In genomic region chr5:75718511-75719225, GRCm38 (mm10) we compare ENCODE assay signal across 15 mouse cellular contexts.
A peak's percentile ranks its signal among the peaks of the same experiment; 100 is the strongest.
DNase-seq lines count a peak whose midpoint lies in the region; ATAC-seq and TF ChIP-seq lines count a peak whose summit lies in the region.
"Had no signal": no experiment of that assay in that cellular context is flagged by ENCODE, and none has a peak within 500 bp of the region (broad histone marks: within the 10 kb centered on the region; RNA-seq: fewer than 3 reads in every experiment).

No protein-coding gene starts in this region.

- TF ChIP-seq CTCF in kidney, adult 2 months (conservative IDR thresholded peaks at IDR 0.05; ENCODE audit: insufficient read depth, insufficient read length, low read depth, low read length), result no peak

- peaks cover 23% of the 10 kb centered on the region for H3K4me1 ChIP-seq in forebrain, embryonic 14.5 days (ENCODE audit: control insufficient read depth, insufficient read depth, low read length)
- no peaks in the 10 kb centered on the region for H3K4me1 ChIP-seq in forebrain, embryonic 11.5 days (replicated peaks; ENCODE audit: control insufficient read depth, insufficient read depth, low read length)
- H3K4me1 ChIP-seq in kidney, embryonic 15.5 days, result peaks cover 14% of the 10 kb centered on the region
- H3K4me1 ChIP-seq in kidney, adult 2 months (ENCODE audit: control insufficient read depth, insufficient read depth, low read length), result no peaks in the 10 kb centered on the region
- H3K4me1 ChIP-seq in midbrain, embryonic 15.5 days, result no peaks in the 10 kb centered on the region; the same call in 1 of the 2 replicates
- peaks cover 3% of the 10 kb centered on the region; the same call in 1 of the 2 replicates for H3K4me1 ChIP-seq in midbrain, embryonic 10.5 days
- no peaks in the 10 kb centered on the region for H3K4me1 ChIP-seq in intestine, embryonic 16.5 days (ENCODE audit: control insufficient read depth, insufficient read depth, low read length)

- 57% methylated on average over 12 of the region's 12 CpGs for WGBS in forebrain, embryonic 14.5 days
- 89% methylated on average over 12 of the region's 12 CpGs for WGBS in forebrain, embryonic 11.5 days
- 25% methylated on average over 12 of the region's 12 CpGs for WGBS in kidney, embryonic 15.5 days
- WGBS in kidney, adult 2 months, result 31% methylated on average over 12 of the region's 12 CpGs
- WGBS in midbrain, embryonic 15.5 days, result 74% methylated on average over 12 of the region's 12 CpGs
- WGBS in midbrain, embryonic 10.5 days, result 88% methylated on average over 12 of the region's 12 CpGs
- whole genome bisulfite sequencing in intestine, embryonic 16.5 days, result 43% methylated on average over 12 of the region's 12 CpGs

- no peaks in the 10 kb centered on the region for H3K9me3 ChIP-seq in forebrain, embryonic 14.5 days (replicated peaks; ENCODE audit: control insufficient read depth, low read length)
- H3K9me3 ChIP-seq in forebrain, embryonic 11.5 days (ENCODE audit: control insufficient read depth, low read length), result no peaks in the 10 kb centered on the region
- H3K9me3 ChIP-seq in kidney, embryonic 15.5 days (replicated peaks), result no peaks in the 10 kb centered on the region
- no peaks in the 10 kb centered on the region for H3K9me3 ChIP-seq in midbrain, embryonic 15.5 days
- no peaks in the 10 kb centered on the region for H3K9me3 ChIP-seq in midbrain, embryonic 10.5 days (replicated peaks)
- no peaks in the 10 kb centered on the region for H3K9me3 ChIP-seq in intestine, embryonic 16.5 days (ENCODE audit: control insufficient read depth, low read length)
- H3K9me3 ChIP-seq: G1E; heart, embryonic 12.5 days; limb, embryonic 13.5 days had no signal

- TF ChIP-seq POLR2A in kidney, adult 2 months (IDR thresholded peaks at IDR 0.05; ENCODE audit: low read depth, low read length), result no peak

- H3K36me3 ChIP-seq in forebrain, embryonic 14.5 days (ENCODE audit: control insufficient read depth, insufficient read depth, low read length), result no peaks in the 10 kb centered on the region
- H3K36me3 ChIP-seq in forebrain, embryonic 11.5 days (ENCODE audit: control insufficient read depth, insufficient read depth, low read length), result no peaks in the 10 kb centered on the region
- no peaks in the 10 kb centered on the region for H3K36me3 ChIP-seq in kidney, embryonic 15.5 days
- no peaks in the 10 kb centered on the region for H3K36me3 ChIP-seq in kidney, adult 2 months (ENCODE audit: control insufficient read depth, insufficient read depth, low read length)
- no peaks in the 10 kb centered on the region for H3K36me3 ChIP-seq in midbrain, embryonic 15.5 days (replicated peaks)
- H3K36me3 ChIP-seq in midbrain, embryonic 10.5 days, result no peaks in the 10 kb centered on the region
- no peaks in the 10 kb centered on the region for H3K36me3 ChIP-seq in intestine, embryonic 16.5 days (ENCODE audit: control insufficient read depth, insufficient read depth, low read length)
- H3K36me3 ChIP-seq: G1E; heart, embryonic 12.5 days; limb, embryonic 13.5 days had no signal

- no peak overlapping the region for H3K4me3 ChIP-seq in forebrain, embryonic 14.5 days (ENCODE audit: low read depth, low read length)
- no peak overlapping the region for H3K4me3 ChIP-seq in forebrain, embryonic 11.5 days (ENCODE audit: low read depth, low read length)
- no peak overlapping the region for H3K4me3 ChIP-seq in kidney, embryonic 15.5 days (replicated peaks)
- H3K4me3 ChIP-seq in kidney, adult 2 months (ENCODE audit: insufficient read depth, low read depth, low read length), result no peak overlapping the region
- no peak overlapping the region for H3K4me3 ChIP-seq in midbrain, embryonic 15.5 days
- no peak overlapping the region for H3K4me3 ChIP-seq in midbrain, embryonic 10.5 days
- no peak overlapping the region for H3K4me3 ChIP-seq in intestine, embryonic 16.5 days (ENCODE audit: low read length)
- H3K4me3 ChIP-seq: heart, embryonic 12.5 days; limb, embryonic 13.5 days had no signal

- peak; percentile 78 for ATAC-seq in forebrain, embryonic 14.5 days
- no peak for ATAC-seq in forebrain, embryonic 11.5 days (replicated peaks; ENCODE audit: low FRiP score)
- ATAC-seq in kidney, embryonic 15.5 days (replicated peaks; ENCODE audit: low FRiP score), result peak; percentile 80
- no peak for ATAC-seq in midbrain, embryonic 15.5 days (replicated peaks)
- ATAC-seq in intestine, embryonic 16.5 days, result peak; percentile 44; the same call in 1 of the 2 replicates
- no peak for ATAC-seq in megakaryocyte-erythroid progenitor cell, adult 5-6 weeks (replicated peaks; ENCODE audit: low FRiP score, low TSS enrichment, poor library complexity, severe bottlenecking)

- no peak overlapping the region for H3K4me2 ChIP-seq in forebrain, embryonic 14.5 days (ENCODE audit: low read length)
- no peak overlapping the region for H3K4me2 ChIP-seq in forebrain, embryonic 11.5 days (ENCODE audit: low read depth, low read length, severe bottlenecking)
- H3K4me2 ChIP-seq in kidney, embryonic 15.5 days, result no peak overlapping the region
- H3K4me2 ChIP-seq in midbrain, embryonic 15.5 days, result no peak overlapping the region
- H3K4me2 ChIP-seq in intestine, embryonic 16.5 days (ENCODE audit: low read depth, low read length), result no peak overlapping the region
- H3K4me2 ChIP-seq: heart, embryonic 12.5 days; limb, embryonic 13.5 days had no signal

- H3K27me3 ChIP-seq in forebrain, embryonic 14.5 days (replicated peaks; ENCODE audit: control insufficient read depth, insufficient read depth, low read length), result no peaks in the 10 kb centered on the region
- H3K27me3 ChIP-seq in forebrain, embryonic 11.5 days (ENCODE audit: control insufficient read depth, insufficient read depth, low read length), result no peaks in the 10 kb centered on the region
- no peaks in the 10 kb centered on the region for H3K27me3 ChIP-seq in kidney, embryonic 15.5 days
- H3K27me3 ChIP-seq in kidney, adult 2 months (replicated peaks; ENCODE audit: control insufficient read depth, insufficient read depth, low read length), result no peaks in the 10 kb centered on the region
- H3K27me3 ChIP-seq in midbrain, embryonic 15.5 days (replicated peaks), result no peaks in the 10 kb centered on the region
- no peaks in the 10 kb centered on the region for H3K27me3 ChIP-seq in midbrain, embryonic 10.5 days (ENCODE audit: low read depth, poor library complexity, severe bottlenecking)
- H3K27me3 ChIP-seq in intestine, embryonic 16.5 days (replicated peaks; ENCODE audit: control insufficient read depth, insufficient read depth, low read length), result no peaks in the 10 kb centered on the region
- H3K27me3 ChIP-seq: heart, embryonic 12.5 days; limb, embryonic 13.5 days had no signal

- no peak overlapping the region for H3K9ac ChIP-seq in forebrain, embryonic 14.5 days (ENCODE audit: low read length)
- H3K9ac ChIP-seq in forebrain, embryonic 11.5 days (ENCODE audit: low read length), result no peak overlapping the region
- no peak overlapping the region for H3K9ac ChIP-seq in kidney, embryonic 15.5 days
- no peak overlapping the region for H3K9ac ChIP-seq in midbrain, embryonic 15.5 days
- H3K9ac ChIP-seq in intestine, embryonic 16.5 days (ENCODE audit: low read depth, low read length), result no peak overlapping the region
- H3K9ac ChIP-seq: heart, embryonic 12.5 days; limb, embryonic 13.5 days had no signal

- peak overlapping the region; percentile 39; the same call in 1 of the 2 replicates for H3K27ac ChIP-seq in forebrain, embryonic 14.5 days (ENCODE audit: low read depth, low read length)
- no peak overlapping the region for H3K27ac ChIP-seq in forebrain, embryonic 11.5 days (ENCODE audit: low read depth, low read length)
- H3K27ac ChIP-seq in kidney, embryonic 15.5 days, result peak overlapping the region; percentile 18; the same call in 1 of the 2 replicates
- no peak overlapping the region for H3K27ac ChIP-seq in kidney, adult 2 months (ENCODE audit: insufficient read depth, low read depth, low read length)
- H3K27ac ChIP-seq in midbrain, embryonic 15.5 days, result 0 out of 2 replicates have a peak overlapping the region, but pooled peaks have one; percentile 18
- H3K27ac ChIP-seq in midbrain, embryonic 10.5 days (replicated peaks), result no peak overlapping the region
- peak overlapping the region; percentile 15; the same call in 1 of the 2 replicates for H3K27ac ChIP-seq in intestine, embryonic 16.5 days (ENCODE audit: low read length)
- H3K27ac ChIP-seq: limb, embryonic 13.5 days; macrophage had no signal

- DNase-seq in forebrain, embryonic 14.5 days (ENCODE audit: low spot score), result peak; percentile 75
- DNase-seq in forebrain, embryonic 11.5 days (ENCODE audit: low spot score), result no peak
- DNase-seq in kidney, adult 2 months, result no peak
- DNase-seq in midbrain, embryonic 10.5 days (ENCODE audit: low spot score), result no peak
- DNase-seq: adrenal gland, postnatal 10 days; gastrocnemius, postnatal 14 days; thymus, adult 18-20 months had no signal

Comparison
In these comparisons a context has a peak if more than half of its experiments do, and no peak if none do; other contexts are left out.
1. ATAC-seq: peak in forebrain, embryonic 14.5 days (single experiment), kidney, embryonic 15.5 days (single experiment) and intestine, embryonic 16.5 days (single experiment); none in forebrain, embryonic 11.5 days (single experiment), midbrain, embryonic 15.5 days (single experiment) and megakaryocyte-erythroid progenitor cell, adult 5-6 weeks (single experiment).
2. H3K27ac ChIP-seq: peak in forebrain, embryonic 14.5 days (single experiment), kidney, embryonic 15.5 days (single experiment), midbrain, embryonic 15.5 days (single experiment) and intestine, embryonic 16.5 days (single experiment); none in forebrain, embryonic 11.5 days (single experiment), kidney, adult 2 months (single experiment) and midbrain, embryonic 10.5 days (single experiment).